Mouse (Mus musculus): ENCODE measurements at regions not wholly inside any gene's neighbourhood (a gene's known extent, or its start where the extent isn't known, plus 50 kb on each side); places are given as distances from the start of the nearest gene placed in this dataset.

- TF ChIP-seq TCF3 (IDR thresholded peaks at IDR 0.05; ENCODE audit: insufficient read length, low read depth) = no peak
- no peak for TF ChIP-seq USF1 (IDR thresholded peaks at IDR 0.05; ENCODE audit: low read depth)
- TF ChIP-seq POLR2A (IDR thresholded peaks at IDR 0.05; ENCODE audit: insufficient read length, low read depth) = no peak
- TF ChIP-seq TCF12 (IDR thresholded peaks at IDR 0.05; ENCODE audit: insufficient read depth, poor library complexity, severe bottlenecking) = no peak
- TF ChIP-seq MAX (IDR thresholded peaks at IDR 0.05; ENCODE audit: low read depth) = no peak
- TF ChIP-seq POLR2AphosphoS2 (IDR thresholded peaks at IDR 0.05; ENCODE audit: insufficient read length, low read depth) = no peak
- TF ChIP-seq MYOD1 (IDR thresholded peaks at IDR 0.05; ENCODE audit: control insufficient read depth in 1 of 3, insufficient read length in 2 of 3, low read depth in 2 of 3) = no peak
- no peak for TF ChIP-seq MYOG (IDR thresholded peaks at IDR 0.05; ENCODE audit: control insufficient read depth in 1 of 3, insufficient read depth in 1 of 3, insufficient read length in 2 of 3, low read depth in 2 of 3)
- no peak for TF ChIP-seq REST (IDR thresholded peaks at IDR 0.05; ENCODE audit: insufficient read depth, insufficient read length)
- no peak for TF ChIP-seq E2F4 (IDR thresholded peaks at IDR 0.05; ENCODE audit: insufficient read depth)
Measured at GRCm38 (mm10) chr13:90754451-90754850, 150.7 kb downstream of the Atp6ap1l start.
